In the genomic region with DNA sequence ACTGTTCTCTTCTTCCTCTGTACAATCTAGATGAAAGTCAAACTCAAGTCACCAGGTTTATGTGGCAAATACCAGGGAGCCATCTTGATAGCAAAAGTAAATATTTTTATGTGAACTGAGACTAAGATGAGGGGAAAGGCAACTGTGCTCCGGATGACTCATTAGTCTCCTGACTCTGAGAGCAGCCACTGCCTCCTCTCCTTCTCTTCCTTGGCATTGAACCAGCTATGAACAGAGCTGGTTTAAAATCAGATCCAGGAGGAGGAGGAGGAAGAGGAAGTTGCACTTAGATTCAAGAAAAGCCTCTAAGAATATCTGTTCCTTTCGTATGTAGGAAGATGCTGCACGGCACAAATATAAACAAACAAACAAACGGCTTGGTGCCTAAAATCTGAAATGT, we compare ENCODE assay signal across 17 mouse cellular contexts. TPM values are rescaled to one million over a fixed set of nuclear protein-coding genes. Genes with fewer than 3 reads are reported as not detected.
DNase-seq lines count a peak whose midpoint lies in the region; ATAC-seq and TF ChIP-seq lines count a peak whose summit lies in the region.
"Had no signal": no experiment of that assay in that cellular context is flagged by ENCODE, and none has a peak within 500 bp of the region (broad histone marks: within the 10 kb centered on the region; RNA-seq: fewer than 3 reads in every experiment).

No protein-coding gene starts in this region.

- H3K4me1 ChIP-seq in kidney, adult 2 months (ENCODE audit: control insufficient read depth, insufficient read depth, low read length): no peaks in the 10 kb centered on the region
- H3K4me1 ChIP-seq in spleen, adult 2 months (ENCODE audit: control insufficient read depth, insufficient read depth, insufficient read length): peaks cover 4% of the 10 kb centered on the region
- no peaks in the 10 kb centered on the region for H3K4me1 ChIP-seq in midbrain, postnatal 0 days (ENCODE audit: insufficient read depth, low read length)
- no peaks in the 10 kb centered on the region for H3K4me1 ChIP-seq in heart, adult 2 months (ENCODE audit: control insufficient read depth, insufficient read depth, low read length)
- H3K4me1 ChIP-seq: embryonic facial prominence, embryonic 10.5 days; forebrain, embryonic 13.5 days; hindbrain, embryonic 15.5 days had no signal

- intact Hi-C loops in heart, adult 2 months (cut with DNase I): no loop called here

- no peak for TF ChIP-seq EP300 in heart, adult 2 months (IDR thresholded peaks at IDR 0.05; ENCODE audit: insufficient read depth, low read depth, low read length)

- H3K27me3 ChIP-seq in kidney, adult 2 months (replicated peaks; ENCODE audit: control insufficient read depth, insufficient read depth, low read length): no peaks in the 10 kb centered on the region
- no peaks in the 10 kb centered on the region for H3K27me3 ChIP-seq in spleen, adult 2 months (ENCODE audit: control insufficient read depth, insufficient read depth, low read length)
- H3K27me3 ChIP-seq in midbrain, postnatal 0 days (ENCODE audit: insufficient read depth, low read length): no peaks in the 10 kb centered on the region
- no peaks in the 10 kb centered on the region for H3K27me3 ChIP-seq in heart, adult 2 months (ENCODE audit: control insufficient read depth, insufficient read depth, low read length)
- H3K27me3 ChIP-seq: CH12.LX; forebrain, embryonic 13.5 days; hindbrain, embryonic 15.5 days had no signal

- peak; percentile 16 for DNase-seq in kidney, adult 2 months
- no peak for DNase-seq in kidney, adult 18-20 months
- no peak for DNase-seq in spleen, adult 2 months (ENCODE audit: low read depth in 1 of 2, low spot score in 2 of 2)
- DNase-seq in spleen, postnatal 4 days (ENCODE audit: low spot score in 2 of 2): no peak
- DNase-seq in brain, adult 2 months (ENCODE audit: low read depth, low spot score): peak; percentile 88
- peak; percentile 79 for DNase-seq in telencephalon, adult 2 months (ENCODE audit: low read depth, low spot score)
- DNase-seq in midbrain, postnatal 0 days (ENCODE audit: low spot score): no peak
- no peak for DNase-seq in heart, adult 2 months
- DNase-seq: cerebellum, adult 2 months; gastrocnemius, postnatal 36 days; thymus, postnatal 36 days had no signal

- ATAC-seq in midbrain, postnatal 0 days (ENCODE audit: low FRiP score): no peak
- ATAC-seq: forebrain, embryonic 13.5 days; midbrain, embryonic 16.5 days had no signal

- H3K9ac ChIP-seq in midbrain, postnatal 0 days (replicated peaks; ENCODE audit: low read length, poor library complexity, severe bottlenecking): no peak overlapping the region
- H3K9ac ChIP-seq in heart, adult 2 months (ENCODE audit: low read depth, low read length): no peak overlapping the region
- H3K9ac ChIP-seq: forebrain, embryonic 13.5 days; hindbrain, embryonic 15.5 days had no signal

- H3K79me2 ChIP-seq in heart, adult 2 months (replicated peaks; ENCODE audit: control insufficient read depth, insufficient read depth, low read length): no peaks in the 10 kb centered on the region

- no peak overlapping the region for H3K27ac ChIP-seq in kidney, adult 2 months (ENCODE audit: insufficient read depth, low read depth, low read length)
- H3K27ac ChIP-seq in spleen, adult 2 months (ENCODE audit: insufficient read depth, low read length): 0 out of 2 replicates have a peak overlapping the region, but pooled peaks have one; percentile 26
- no peak overlapping the region for H3K27ac ChIP-seq in midbrain, postnatal 0 days (ENCODE audit: low read depth, low read length)
- H3K27ac ChIP-seq in heart, adult 2 months: no peak overlapping the region
- H3K27ac ChIP-seq: embryonic facial prominence, embryonic 10.5 days; forebrain, embryonic 13.5 days; hindbrain, embryonic 15.5 days; kidney, postnatal 0 days had no signal

- H3K4me3 ChIP-seq in kidney, adult 2 months (ENCODE audit: insufficient read depth, low read depth, low read length): no peak overlapping the region
- no peak overlapping the region for H3K4me3 ChIP-seq in spleen, adult 2 months (ENCODE audit: extremely low read depth, insufficient read depth, insufficient read length)
- H3K4me3 ChIP-seq in midbrain, postnatal 0 days (ENCODE audit: low read depth, low read length): no peak overlapping the region
- H3K4me3 ChIP-seq in heart, adult 2 months: no peak overlapping the region
- H3K4me3 ChIP-seq: embryonic facial prominence, embryonic 10.5 days; forebrain, embryonic 13.5 days; hindbrain, embryonic 15.5 days had no signal

- TF ChIP-seq CTCF in kidney, adult 2 months (conservative IDR thresholded peaks at IDR 0.05; ENCODE audit: insufficient read depth, insufficient read length, low read depth, low read length): no peak
- TF ChIP-seq CTCF in spleen, adult 2 months (IDR thresholded peaks at IDR 0.05; ENCODE audit: extremely low read depth, insufficient read depth, insufficient read length, insufficient replicate concordance): no peak
- no peak for TF ChIP-seq CTCF in midbrain, postnatal 0 days (IDR thresholded peaks at IDR 0.05)
- no peak for TF ChIP-seq CTCF in heart, adult 2 months (IDR thresholded peaks at IDR 0.05)

- H3K36me3 ChIP-seq in kidney, adult 2 months (ENCODE audit: control insufficient read depth, insufficient read depth, low read length): no peaks in the 10 kb centered on the region
- H3K36me3 ChIP-seq in spleen, adult 2 months (ENCODE audit: control insufficient read depth, insufficient read depth, low read length): peaks cover 7% of the 10 kb centered on the region
- no peaks in the 10 kb centered on the region for H3K36me3 ChIP-seq in midbrain, postnatal 0 days (ENCODE audit: insufficient read depth, low read length)
- no peaks in the 10 kb centered on the region for H3K36me3 ChIP-seq in heart, adult 2 months (ENCODE audit: control insufficient read depth, insufficient read depth, low read length)
- H3K36me3 ChIP-seq: embryonic facial prominence, embryonic 10.5 days; hindbrain, embryonic 15.5 days had no signal

- WGBS in kidney, adult 2 months: 49% methylated on average over 4 of the region's 4 CpGs
- 44% methylated on average over 4 of the region's 4 CpGs for WGBS in spleen, adult 2 months
- WGBS in midbrain, postnatal 0 days: 82% methylated on average over 4 of the region's 4 CpGs
- WGBS in heart, adult 2 months: 27% methylated on average over 4 of the region's 4 CpGs

- no peaks in the 10 kb centered on the region for H3K9me3 ChIP-seq in midbrain, postnatal 0 days (ENCODE audit: low read length)
- H3K9me3 ChIP-seq: embryonic facial prominence, embryonic 10.5 days; forebrain, embryonic 13.5 days; hindbrain, embryonic 15.5 days had no signal

- no peak for TF ChIP-seq POLR2A in kidney, adult 2 months (IDR thresholded peaks at IDR 0.05; ENCODE audit: low read depth, low read length)
- no peak for TF ChIP-seq POLR2A in spleen, adult 2 months (IDR thresholded peaks at IDR 0.05; ENCODE audit: low read depth, low read length)
- no peak for TF ChIP-seq POLR2A in heart, adult 2 months (IDR thresholded peaks at IDR 0.05; ENCODE audit: insufficient read depth, low read depth, low read length)

- no peak overlapping the region for H3K4me2 ChIP-seq in midbrain, postnatal 0 days (ENCODE audit: low read depth, low read length, poor library complexity, severe bottlenecking)
- H3K4me2 ChIP-seq: forebrain, embryonic 13.5 days; hindbrain, embryonic 15.5 days had no signal

RNA-seq across cellular contexts. Expression of a gene that starts 22.1 kb away (rescaled TPM):
- 0.68 and 1.5 TPM in 2 replicates for polyA plus RNA-seq in kidney, adult 2 months (2012; rRNA removed)
- 17.3 and 18.0 TPM in 2 replicates for polyA plus RNA-seq in spleen, adult 2 months (2012; rRNA removed)
- total RNA-seq in midbrain, postnatal 0 days (2014; rRNA removed): 0.93 and 1.4 TPM in 2 replicates
- polyA plus RNA-seq in midbrain, postnatal 0 days (2015; fragmentation: Nextera tagmentation; extraction: Ambion mirVana): 1.2 and 1.8 TPM in 2 replicates
- 1 to 10 TPM; 3.2 to 3.8 TPM for total RNA-seq in heart, adult 2 months (2021)
- 1.8 and 1.9 TPM in 2 replicates for polyA plus RNA-seq in heart, adult 2 months (2012; rRNA removed)

Comparison
In these comparisons a context has a peak if more than half of its experiments do, and no peak if none do; other contexts are left out.
1. DNase-seq: peak in kidney, adult 2 months (single experiment), brain, adult 2 months (single experiment) and telencephalon, adult 2 months (single experiment); none in kidney, adult 18-20 months (single experiment), spleen, adult 2 months (0 of 2), spleen, postnatal 4 days (0 of 2), midbrain, postnatal 0 days (single experiment) and heart, adult 2 months (0 of 2).